Mouse (Mus musculus) heart, adult 2 months (tissue): ENCODE measurements around the gene H2-M10.6. TPM values are rescaled to one million over a fixed set of nuclear protein-coding genes. Genes with fewer than 3 reads are reported as not detected.

Experiments used
- DNase-seq, 2 experiments: peaks; one replicate each; pipeline ENCODE4 v3.0.0; 2021
- H3K27ac ChIP-seq: fragments of 200-600 bp; 2 replicates; pipeline ENCODE4 v1.8.1; 2022
- H3K27me3 ChIP-seq: fragments of 200-500 bp; 2 replicates; pipeline ENCODE4 v1.6.1; 2012; ENCODE audit warnings: mild to moderate bottlenecking, low read length, inconsistent platforms, mixed read lengths; ENCODE audit not compliant: control insufficient read depth, insufficient read depth
- H3K36me3 ChIP-seq: fragments of 200-500 bp; 2 replicates; pipeline ENCODE4 v1.6.1; 2012; ENCODE audit warnings: low read length, inconsistent platforms; ENCODE audit not compliant: control insufficient read depth, insufficient read depth
- H3K4me1 ChIP-seq: fragments of 200-500 bp; 2 replicates; pipeline ENCODE4 v1.6.1; 2011; ENCODE audit warnings: low read length; ENCODE audit not compliant: control insufficient read depth, insufficient read depth
- H3K4me3 ChIP-seq: fragments of 200-600 bp; 2 replicates; pipeline ENCODE4 v1.8.1; 2022
- H3K79me2 ChIP-seq: fragments of 200-500 bp; replicated peaks from 2 replicates; pipeline ENCODE4 v1.6.1; 2012; ENCODE audit warnings: mild to moderate bottlenecking, inconsistent platforms, low read length, moderate library complexity, mixed read lengths; ENCODE audit not compliant: control insufficient read depth, insufficient read depth
- H3K9ac ChIP-seq: fragments of 200-500 bp; 2 replicates; pipeline ENCODE4 v1.6.1; 2012; ENCODE audit warnings: low read depth, mild to moderate bottlenecking, control low read depth, inconsistent platforms, low read length, mixed read lengths
- CTCF ChIP-seq: fragments of 200-600 bp; IDR thresholded peaks from 2 replicates; pipeline ENCODE4 v1.8.1; 2022; ENCODE audit warnings: antibody characterized with exemption, mild to moderate bottlenecking, moderate library complexity
- EP300 ChIP-seq: fragments of 200-500 bp; IDR thresholded peaks from 2 replicates; pipeline ENCODE4 v1.6.1; 2011; ENCODE audit warnings: low read depth, low read length, control low read depth; ENCODE audit not compliant: insufficient read depth
- POLR2A ChIP-seq: fragments of 200-500 bp; IDR thresholded peaks from 2 replicates; pipeline ENCODE4 v1.6.1; 2011; ENCODE audit warnings: mild to moderate bottlenecking, low read depth, low read length, control low read depth; ENCODE audit not compliant: insufficient read depth
- WGBS: fragments of 180-500 bp; shearing (Covaris S2); methylation state at CpG from one replicate; pipeline ENCODE4 v1.1.7; 2018; 5-methylcytosine and 5-hydroxymethylcytosine counted together
- intact Hi-C: fragments of 180-260 bp; cut with DNase I; formaldehyde crosslinking; loops from one replicate; pipeline ENCODE4 v1.15.1; 2025
- polyA plus RNA-seq: library from polyadenylated mRNA; depleted of rRNA; stranded (reverse); fragments of >200 nt; gene quantifications from 2 replicates; pipeline ENCODE4 v1.2.3, GENCODE M21; 2012
- total RNA-seq, 2 experiments: library from RNA; stranded (reverse); gene quantifications; 2 replicates each; pipeline ENCODE4 v1.2.3; 2021

The H2-M10.6 gene
- total and polyA plus RNA-seq, 3 experiments, result not detected

DNA sequence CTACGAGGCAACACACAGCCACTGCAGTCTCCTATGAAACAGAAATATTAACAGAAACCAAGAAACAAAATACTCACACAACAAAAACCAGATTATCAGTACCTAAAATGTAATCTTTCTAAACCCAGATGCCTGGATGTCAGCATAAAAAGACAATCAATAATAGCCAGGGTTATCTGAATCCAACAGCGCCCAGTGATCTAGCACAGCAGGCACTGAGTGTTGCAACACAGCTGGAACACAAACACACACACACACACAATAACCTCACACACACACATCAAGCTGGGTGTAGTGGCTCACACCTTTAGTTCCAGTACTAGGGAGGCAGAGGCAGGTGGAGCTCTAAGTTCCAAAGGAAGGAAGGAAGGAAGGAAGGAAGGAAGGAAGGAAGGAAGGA lies 16.5 kb downstream of the H2-M10.6 start:
- no peaks in the 10 kb centered on the region; the same call in 1 of the 2 replicates for H3K4me1 ChIP-seq
- H3K4me3 ChIP-seq, result no peak overlapping the region
- no peak overlapping the region for H3K9ac ChIP-seq
- no peak for DNase-seq
- intact Hi-C loops, result no loop called here
- H3K27me3 ChIP-seq, result peaks cover 1% of the 10 kb centered on the region; the same call in 1 of the 2 replicates
- TF ChIP-seq POLR2A (no peak), CTCF (no peak), EP300 (no peak)
- 76% methylated on average over 2 of the region's 2 CpGs for WGBS
- H3K36me3 ChIP-seq, result no peaks in the 10 kb centered on the region
- H3K27ac ChIP-seq, result no peak overlapping the region
- no peaks in the 10 kb centered on the region for H3K79me2 ChIP-seq

DNA sequence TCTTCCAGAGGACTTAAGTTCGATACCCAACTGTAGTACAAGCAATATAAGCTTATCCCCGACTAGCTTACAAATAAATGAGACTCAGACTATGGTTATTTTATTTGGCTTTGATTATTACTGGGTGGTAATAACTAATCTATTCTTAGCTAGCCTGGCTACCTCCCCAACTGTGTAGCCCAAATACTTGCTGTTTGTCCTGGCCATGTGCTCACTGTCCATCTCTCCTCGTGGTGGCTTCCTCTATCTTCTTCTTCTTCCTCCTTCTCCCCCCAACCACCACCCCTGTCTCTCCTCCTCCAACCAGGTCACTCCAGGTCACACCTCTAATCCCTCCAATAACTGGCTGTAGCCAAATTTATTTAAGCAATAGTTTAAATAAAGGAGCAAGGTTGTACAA lies 18.5 kb downstream of the H2-M10.6 start:
- WGBS, result 77% methylated on average over 3 of the region's 3 CpGs
- Histone ChIP-seq H3K79me2 (no peaks in the 10 kb centered on the region), H3K27me3 (peaks cover 1% of the 10 kb centered on the region; the same call in 1 of the 2 replicates), H3K4me1 (no peaks in the 10 kb centered on the region; the same call in 1 of the 2 replicates), H3K4me3 (no peak overlapping the region), H3K36me3 (no peaks in the 10 kb centered on the region), H3K9ac (no peak overlapping the region), H3K27ac (no peak overlapping the region)
- DNase-seq, result no peak
- intact Hi-C loops, result no loop called here
- TF ChIP-seq POLR2A, result no peak
- TF ChIP-seq CTCF, result no peak
- TF ChIP-seq EP300, result no peak

DNA sequence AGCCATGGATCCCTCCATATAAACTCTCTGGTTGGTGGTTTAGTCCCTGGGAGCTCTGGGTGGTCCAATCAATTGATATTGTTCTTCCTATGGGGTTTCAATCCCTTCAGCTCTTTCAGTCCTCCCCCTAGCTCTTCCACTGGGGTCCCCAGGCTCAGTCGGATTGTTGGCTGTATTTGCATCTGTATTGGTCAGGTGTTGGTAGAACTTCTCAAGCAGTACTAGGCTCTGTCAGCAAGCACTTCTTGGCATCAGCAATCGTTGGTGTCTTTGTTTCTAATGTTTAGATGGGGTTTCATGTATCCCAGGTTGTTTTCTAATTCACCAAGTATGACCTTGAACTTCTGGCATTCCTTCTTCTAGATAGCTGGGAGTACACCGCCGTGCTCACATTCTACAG lies 20.7 kb downstream of the H2-M10.6 start:
- 48% methylated on average over 4 of the region's 4 CpGs for WGBS
- Histone ChIP-seq H3K36me3 (no peaks in the 10 kb centered on the region), H3K4me1 (no peaks in the 10 kb centered on the region), H3K79me2 (no peaks in the 10 kb centered on the region), H3K27ac (no peak overlapping the region), H3K9ac (no peak overlapping the region), H3K27me3 (peaks cover 1% of the 10 kb centered on the region; the same call in 1 of the 2 replicates), H3K4me3 (no peak overlapping the region)
- TF ChIP-seq POLR2A (no peak), CTCF (no peak), EP300 (no peak)
- no peak for DNase-seq
- intact Hi-C loops, result no loop called here

DNA sequence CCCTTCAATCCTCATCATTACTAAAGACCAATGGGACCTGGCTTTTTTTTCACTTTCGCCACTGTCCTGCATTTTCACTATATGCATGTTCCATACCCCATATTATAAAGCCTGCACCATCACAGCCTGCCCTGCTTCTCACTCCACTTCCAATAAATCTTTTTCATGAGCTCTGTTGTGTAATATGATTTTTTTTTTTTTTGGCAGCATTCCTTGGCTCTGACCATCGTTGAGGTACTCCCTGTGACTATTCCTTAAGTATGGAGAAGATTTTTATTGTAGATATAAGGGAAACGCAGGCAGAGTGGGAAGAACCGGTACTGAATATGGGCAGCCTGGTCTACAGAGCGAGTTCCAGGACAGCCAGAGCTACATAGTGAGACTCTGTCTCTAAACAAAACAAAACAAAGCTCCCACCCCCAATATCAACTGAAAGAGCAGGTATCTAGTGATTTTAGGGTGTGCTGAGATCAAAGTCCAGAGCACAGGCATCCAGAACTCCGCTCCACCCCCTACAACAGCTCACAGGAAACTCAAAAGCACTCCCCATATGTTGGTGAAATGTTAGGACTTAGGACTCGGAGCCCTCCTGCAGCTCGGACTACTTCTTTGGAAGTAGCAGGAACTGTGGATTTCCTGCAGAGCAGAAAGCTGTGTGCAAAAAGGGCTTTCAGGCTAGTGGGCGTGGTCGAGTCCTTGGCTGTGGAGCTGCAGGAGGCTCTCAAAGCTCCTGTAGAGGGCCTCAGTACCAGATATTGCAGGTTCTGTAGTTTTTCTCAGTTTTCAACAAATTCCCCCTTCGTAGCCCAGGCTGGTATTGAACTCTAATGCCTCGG lies 23.8 kb downstream of the H2-M10.6 start:
- intact Hi-C loops, result loop anchor here (2.0 to 5.0 kb wide), 2 partner anchors 123 to 211 kb away; partner anchors contain the start of genes Gabbr1, Znrd1 and Znrd1as
- TF ChIP-seq CTCF, result peak; percentile 69
- no peak for TF ChIP-seq POLR2A
- peak overlapping the region; percentile 93 for H3K27ac ChIP-seq
- H3K27me3 ChIP-seq, result no peaks in the 10 kb centered on the region
- H3K4me3 ChIP-seq, result peak overlapping the region; percentile 86
- H3K79me2 ChIP-seq, result 0 out of 2 replicates have a peak, but pooled peaks cover 2% of the 10 kb centered on the region
- 0 out of 2 replicates have a peak, but pooled peaks cover 5% of the 10 kb centered on the region for H3K36me3 ChIP-seq
- DNase-seq, result peak; percentile 64 to 71
- H3K4me1 ChIP-seq, result 0 out of 2 replicates have a peak, but pooled peaks cover 1% of the 10 kb centered on the region
- no peak overlapping the region for H3K9ac ChIP-seq
- 35% methylated on average over 12 of the region's 12 CpGs for WGBS

GRCm38 (mm10) chr17:36836427-36836812 lies 24.4 kb downstream of the H2-M10.6 start:
- H3K4me3 ChIP-seq, result peak overlapping the region; percentile 86
- H3K79me2 ChIP-seq, result 0 out of 2 replicates have a peak, but pooled peaks cover 2% of the 10 kb centered on the region
- peak overlapping the region; percentile 93 for H3K27ac ChIP-seq
- no peak for TF ChIP-seq POLR2A
- TF ChIP-seq EP300, result no peak
- no peak for TF ChIP-seq CTCF
- H3K9ac ChIP-seq, result peak overlapping the region; percentile 66
- 0 out of 2 replicates have a peak, but pooled peaks cover 5% of the 10 kb centered on the region for H3K36me3 ChIP-seq
- 16% methylated on average over 3 of the region's 3 CpGs for WGBS
- 0 out of 2 replicates have a peak, but pooled peaks cover 1% of the 10 kb centered on the region for H3K4me1 ChIP-seq
- no peak for DNase-seq
- no peaks in the 10 kb centered on the region for H3K27me3 ChIP-seq
- intact Hi-C loops, result loop anchor here (2.0 to 5.0 kb wide), 2 partner anchors 122 to 211 kb away; partner anchors contain the start of genes Gabbr1, Znrd1 and Znrd1as
